Mouse (Mus musculus): ENCODE results near the gene Gabbr1.
"Not testable (repeated sequence)": the region's sequence is repeated elsewhere in the genome, so short reads cannot be mapped to it uniquely, and the experiment has no call there.

Gabbr1 gene

GRCm38 (mm10) chr17:37045611-37046311 lies at the start of gene Gabbr1:
Gabbr1 (plus strand) TSS chr17:37045966.
- DNase-seq (ENCODE audit: low spot score in 2 of 2) = peak; percentile 75

DNA sequence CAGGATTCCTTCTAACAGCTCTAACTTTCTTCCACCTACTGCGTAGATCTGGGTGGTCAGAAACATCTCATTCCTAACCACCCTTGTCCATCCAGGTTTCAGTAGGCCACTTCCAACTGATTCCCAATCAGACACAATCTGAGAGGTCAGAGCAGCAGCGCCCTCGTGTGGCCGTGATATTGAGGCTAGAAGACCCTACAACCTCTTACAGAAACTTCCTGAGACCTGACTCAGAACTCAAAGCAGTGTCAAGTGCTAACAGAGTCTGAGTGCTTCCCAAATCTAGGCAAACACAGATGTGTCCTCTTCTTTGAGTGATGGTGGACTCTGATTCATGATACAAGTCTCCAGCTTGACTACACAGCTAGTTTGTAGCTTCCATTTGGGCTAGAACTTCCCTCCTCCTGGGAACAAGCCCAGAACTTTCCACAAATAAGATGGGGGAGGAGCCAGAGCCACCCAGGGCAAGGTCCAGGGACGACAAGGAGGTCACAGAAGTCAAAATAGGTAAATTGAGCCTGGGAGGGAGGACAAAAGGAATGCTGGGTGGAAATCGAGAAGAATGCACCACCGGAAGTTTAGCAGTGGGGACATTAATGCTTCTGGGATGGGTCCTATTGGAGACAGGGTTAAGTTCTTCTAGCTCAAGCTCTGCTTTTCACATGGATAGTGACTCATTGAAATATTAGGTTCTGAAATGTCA lies 48.6 kb upstream of the Gabbr1 start:
- DNase-seq (ENCODE audit: low spot score in 2 of 2) = peak; percentile 19 to 76

DNA sequence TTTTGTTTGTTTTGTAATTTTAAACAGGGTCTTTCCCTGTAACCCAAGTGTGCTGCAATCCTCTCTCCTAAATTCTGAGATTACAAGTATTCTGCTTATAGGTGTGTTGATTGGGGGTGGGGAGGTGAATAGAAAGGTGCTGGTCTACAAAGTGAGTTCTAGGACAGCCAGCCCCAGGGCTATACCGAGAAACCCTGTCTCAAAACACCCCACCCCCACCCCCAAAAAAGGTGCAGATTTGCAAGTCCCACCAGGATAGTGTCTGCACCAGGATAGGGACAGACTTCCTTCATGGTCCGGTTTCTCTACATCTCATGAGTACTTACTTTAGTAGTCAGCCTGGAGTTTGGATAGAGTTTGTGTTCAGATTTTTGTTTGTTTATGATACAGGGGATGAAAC lies 47.3 kb upstream of the Gabbr1 start:
- no peak for DNase-seq (ENCODE audit: low spot score in 2 of 2)

DNA sequence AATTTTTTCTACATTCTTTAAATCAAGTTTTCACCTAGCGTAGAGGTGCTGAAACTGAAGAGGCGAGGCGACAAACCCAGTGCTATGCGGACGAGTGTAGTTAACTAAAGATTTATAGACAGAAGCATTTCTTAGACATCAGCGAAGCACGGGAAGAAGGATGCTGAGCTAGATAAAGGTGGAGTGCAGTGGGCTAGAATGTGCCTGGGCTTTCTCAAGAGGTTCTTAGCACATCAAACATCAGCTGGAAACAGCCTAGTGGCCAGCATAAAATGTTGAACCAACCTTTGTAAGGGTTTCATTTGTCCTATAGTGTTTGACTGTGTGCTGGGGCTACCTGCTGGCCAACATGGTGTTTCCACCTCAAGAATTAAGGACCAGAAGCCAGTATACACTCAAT lies 44.9 kb upstream of the Gabbr1 start, which contains the start of gene Zfp57:
Zfp57 (plus strand) TSS at position 301 of the 400 bp plus-strand sequence.
- no peak for DNase-seq (ENCODE audit: low spot score in 2 of 2)

GRCm38 (mm10) chr17:37002364-37003330 lies 43.1 kb upstream of the Gabbr1 start:
- DNase-seq (ENCODE audit: low spot score in 2 of 2) = no peak

DNA sequence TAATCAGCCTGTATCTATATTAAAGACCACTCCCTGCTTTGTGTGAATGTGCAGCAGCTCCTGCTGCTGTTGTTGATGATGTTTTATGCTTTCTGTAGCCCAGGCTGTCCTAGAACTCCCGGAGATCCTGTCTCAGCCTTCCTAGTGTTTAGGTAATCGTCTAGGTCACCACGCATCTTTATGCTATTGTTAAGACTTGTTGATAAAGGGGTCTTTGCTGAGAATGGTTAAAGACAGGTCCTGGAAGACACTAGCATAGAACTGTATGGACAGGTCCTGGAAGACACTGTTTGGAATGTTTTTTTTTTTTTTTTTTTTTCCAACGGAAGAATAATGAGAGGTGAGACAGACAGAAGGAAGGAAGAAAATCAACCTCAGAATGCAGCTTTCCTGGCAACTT lies 42.4 kb upstream of the Gabbr1 start:
- DNase-seq (ENCODE audit: low spot score in 2 of 2) = no peak

DNA sequence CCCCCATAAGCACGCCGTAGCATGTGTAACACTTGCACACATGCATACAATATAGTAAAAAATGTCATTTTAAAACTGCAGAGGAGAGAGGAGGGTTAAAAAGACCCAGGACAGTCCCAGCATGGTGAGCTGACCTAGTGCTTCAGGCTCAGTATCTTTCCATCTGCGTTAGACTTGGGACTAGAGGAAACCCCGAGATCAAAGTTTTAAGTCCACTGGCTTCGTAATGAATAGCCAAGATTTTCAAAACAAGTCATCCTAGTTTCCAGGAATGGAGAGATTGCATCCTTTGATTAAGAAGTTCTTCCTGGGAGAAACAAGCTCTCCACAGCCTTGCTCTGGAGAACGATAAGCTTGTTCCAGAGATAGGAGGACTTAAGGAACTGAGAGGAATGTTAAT lies 37.6 kb upstream of the Gabbr1 start:
- DNase-seq (ENCODE audit: low spot score in 2 of 2) = no peak

GRCm38 (mm10) chr17:37009460-37010042 lies 36.2 kb upstream of the Gabbr1 start:
- no peak for DNase-seq (ENCODE audit: low spot score in 2 of 2)

DNA sequence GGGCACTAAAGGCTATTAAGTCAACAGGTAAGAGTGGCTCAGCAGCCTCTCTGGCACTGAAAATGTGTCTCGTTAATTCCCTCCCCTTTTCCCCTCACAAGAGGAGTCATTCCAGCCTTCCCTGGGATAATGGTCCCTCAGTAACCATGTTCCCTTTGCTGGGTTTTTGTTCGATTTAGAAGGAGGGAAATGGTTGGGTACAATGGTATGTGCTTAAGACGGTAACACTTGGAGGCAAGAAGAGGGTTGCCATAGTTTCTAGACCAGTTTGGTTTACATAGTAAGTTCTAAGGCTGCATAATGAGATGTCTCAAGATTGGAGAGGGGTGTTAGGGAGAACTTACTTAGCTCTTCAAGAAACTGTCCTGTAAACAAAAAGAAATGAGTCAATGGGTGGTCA lies 34.0 kb upstream of the Gabbr1 start:
- no peak for DNase-seq (ENCODE audit: low spot score in 2 of 2)

GRCm38 (mm10) chr17:37012141-37012540 lies 33.6 kb upstream of the Gabbr1 start:
- DNase-seq (ENCODE audit: low spot score in 2 of 2) = no peak

DNA sequence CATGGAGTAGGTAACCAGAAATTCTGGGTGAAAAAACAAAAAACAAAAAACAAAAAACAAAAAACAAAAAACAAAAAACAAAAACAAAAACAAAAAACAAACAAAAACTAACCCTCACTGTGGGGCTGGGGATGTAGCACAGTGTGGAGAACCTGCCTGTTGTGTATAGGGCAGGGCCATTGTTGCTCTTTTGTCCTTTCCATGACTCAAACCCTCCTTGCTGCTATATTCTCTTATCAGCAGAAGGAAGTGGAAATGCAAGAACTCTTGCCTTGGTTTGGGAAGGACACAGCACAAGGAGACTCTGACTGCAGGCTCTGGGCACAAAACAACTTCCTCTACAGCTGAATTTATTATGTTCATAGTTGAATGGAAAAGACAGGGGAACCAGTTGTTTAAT lies 29.4 kb upstream of the Gabbr1 start:
- DNase-seq (ENCODE audit: low spot score in 2 of 2) = no peak

GRCm38 (mm10) chr17:37018328-37018727 lies 27.4 kb upstream of the Gabbr1 start:
- DNase-seq (ENCODE audit: low spot score in 2 of 2) = no peak

- DNase-seq (ENCODE audit: low spot score in 2 of 2) = not testable (repeated sequence)
Observed at GRCm38 (mm10) chr17:37019242-37019641, 26.5 kb upstream of the Gabbr1 start.

DNA sequence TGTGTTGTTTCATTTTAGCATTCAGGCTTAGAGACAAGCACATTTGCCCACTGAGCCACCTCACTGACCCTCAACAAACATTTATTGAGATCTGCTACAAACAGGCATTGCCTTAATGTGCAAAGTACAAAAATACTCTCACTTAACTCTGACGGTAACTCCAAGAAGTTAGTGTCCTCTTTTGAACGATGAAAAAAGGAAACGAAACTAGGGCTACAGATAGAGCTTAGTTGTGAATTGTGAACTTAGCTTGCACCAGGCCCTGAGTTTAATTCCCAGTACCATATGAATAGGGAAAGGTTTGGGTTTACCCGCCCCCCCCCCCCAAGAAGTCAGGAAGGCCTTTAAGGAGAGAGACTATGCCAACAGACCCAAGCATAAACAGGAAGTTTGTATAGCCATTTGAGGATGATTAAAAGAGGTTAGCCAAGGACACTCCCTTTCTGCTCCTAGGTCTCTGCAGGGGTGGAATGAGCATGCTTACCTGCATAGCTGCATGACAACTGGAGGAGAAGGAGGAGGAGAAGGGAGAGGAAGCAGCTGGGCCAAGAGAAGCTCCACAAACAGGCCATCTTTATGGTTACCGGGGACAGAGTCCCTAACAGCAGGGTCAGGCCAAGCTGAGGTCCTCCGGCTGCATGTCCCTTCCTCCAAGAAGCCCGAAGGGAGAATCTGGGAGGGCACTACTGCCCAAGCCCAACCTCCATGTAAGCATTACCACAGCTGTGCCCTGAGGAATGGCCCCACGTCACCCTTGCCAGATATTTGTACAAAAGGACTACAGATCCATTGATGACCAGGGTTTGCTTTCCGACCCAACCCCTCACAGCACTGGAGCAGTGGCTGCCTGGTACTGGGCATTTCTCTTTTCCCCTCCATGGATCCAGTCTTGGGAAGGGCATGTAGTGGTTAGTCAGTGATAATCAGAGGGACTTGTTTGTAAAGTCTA lies 22.9 kb upstream of the Gabbr1 start, which contains the start of gene Mog:
Mog (minus strand) TSS at position 771 of the 949 bp plus-strand sequence.
- DNase-seq (ENCODE audit: low spot score in 2 of 2) = no peak

DNA sequence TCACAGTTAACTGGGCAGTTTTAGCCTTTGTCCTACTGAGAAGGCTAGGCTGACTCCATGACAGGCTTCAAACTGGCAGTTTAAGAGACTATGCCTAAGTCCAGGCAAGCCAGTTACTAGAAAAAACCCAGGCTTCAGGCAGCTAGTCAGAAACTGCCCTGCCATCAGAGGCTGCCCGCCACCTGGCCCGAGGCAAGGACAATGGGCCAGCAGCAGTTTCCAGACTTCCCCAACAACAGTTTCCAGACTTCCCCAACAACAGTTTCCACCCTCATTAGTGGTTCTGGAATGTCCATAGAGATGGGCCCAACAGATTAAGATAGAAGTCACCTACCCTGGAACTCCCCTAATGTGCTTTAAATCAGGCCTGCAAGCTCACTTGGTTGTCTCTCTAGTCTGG lies 19.3 kb upstream of the Gabbr1 start:
- DNase-seq (ENCODE audit: low spot score in 2 of 2) = no peak

DNA sequence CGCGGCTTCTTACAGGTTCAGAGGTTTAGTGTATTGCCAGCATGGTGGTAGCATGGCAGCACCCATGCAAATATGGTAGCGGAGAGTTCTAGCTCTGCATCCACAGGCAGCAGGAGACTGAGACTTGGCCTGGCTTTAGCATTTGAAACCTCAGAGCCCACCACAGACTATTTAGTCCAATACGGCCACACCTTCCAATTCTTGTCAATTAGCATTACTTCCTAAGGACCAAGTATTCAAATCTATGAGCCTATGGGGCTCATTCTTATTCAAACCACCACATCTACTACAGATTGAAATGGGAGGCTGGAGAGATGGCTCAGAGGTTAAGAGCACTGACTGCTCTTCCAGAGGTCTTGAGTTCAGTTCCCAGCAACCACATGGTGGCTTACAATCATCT lies 18.3 kb upstream of the Gabbr1 start:
- DNase-seq (ENCODE audit: low spot score in 2 of 2) = no peak

DNA sequence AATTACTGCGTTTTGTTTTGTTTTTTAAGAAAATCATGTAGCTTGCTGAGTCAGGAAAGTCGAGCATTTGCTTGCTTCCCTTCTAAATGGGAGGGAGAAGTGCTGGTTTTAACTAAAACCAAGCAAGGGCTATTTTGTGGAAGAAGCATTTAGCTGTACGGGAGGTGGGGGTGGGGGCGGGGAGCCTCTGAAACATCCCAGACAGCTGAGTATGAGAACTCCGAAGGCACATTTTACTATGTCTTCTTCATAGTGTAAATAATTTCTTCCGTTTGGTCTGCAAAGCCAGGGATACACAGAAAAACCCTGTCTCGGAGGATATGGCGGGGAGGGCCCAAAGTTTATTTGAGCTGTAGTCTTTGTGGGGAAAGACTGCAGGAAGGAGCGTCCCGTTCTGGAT lies 17.6 kb upstream of the Gabbr1 start:
- no peak for DNase-seq (ENCODE audit: low spot score in 2 of 2)

GRCm38 (mm10) chr17:37028683-37029120 lies 17.1 kb upstream of the Gabbr1 start:
- DNase-seq (ENCODE audit: low spot score in 2 of 2) = peak; percentile 51 to 68

DNA sequence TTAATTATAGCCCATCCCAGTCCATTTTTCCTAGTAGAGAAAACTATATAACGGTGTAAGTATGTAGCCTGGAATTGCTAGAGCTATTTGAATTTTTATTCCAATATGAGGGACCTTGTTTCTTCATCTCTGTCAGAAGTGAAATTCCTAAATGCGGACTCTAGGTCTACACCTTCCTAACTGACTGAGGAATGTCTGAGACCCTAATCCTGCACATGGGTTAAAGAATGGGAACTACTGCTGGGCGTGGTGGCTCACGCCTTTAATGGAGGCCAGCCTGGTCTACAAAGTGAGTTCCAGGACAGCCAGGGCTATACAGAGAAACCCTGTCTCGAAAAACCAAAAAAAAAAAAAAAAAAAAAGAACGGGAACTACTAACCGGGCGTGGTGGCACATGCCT lies 16.6 kb upstream of the Gabbr1 start:
- DNase-seq (ENCODE audit: low spot score in 2 of 2) = no peak

- no peak for DNase-seq (ENCODE audit: low spot score in 2 of 2)
Observed at GRCm38 (mm10) chr17:37039127-37039894, 6.5 kb upstream of the Gabbr1 start.

Data from thymus, postnatal 10 days (tissue).